Mouse (Mus musculus) brain, embryonic 14.5 days (tissue): ENCODE results near the gene Fam69a. TPM values are rescaled to one million over a fixed set of nuclear protein-coding genes. Genes with fewer than 3 reads are reported as not detected.

Experiments used
- DNase-seq: peaks from one replicate; pipeline ENCODE4 v3.0.0-alpha.2; 2011; ENCODE audit warnings: low read depth
- CTCF ChIP-seq: fragments of 200-500 bp; IDR thresholded peaks from 2 replicates; pipeline ENCODE4 v1.5.1; 2012; ENCODE audit warnings: inconsistent platforms, mild to moderate bottlenecking, moderate library complexity, borderline replicate concordance; ENCODE audit not compliant: insufficient read depth, insufficient read length; ENCODE audit errors: extremely low read depth
- POLR2A ChIP-seq: fragments of 200-500 bp; IDR thresholded peaks from 2 replicates; pipeline ENCODE4 v1.6.1; 2012; ENCODE audit warnings: mild to moderate bottlenecking, inconsistent platforms, borderline replicate concordance; ENCODE audit not compliant: poor library complexity, insufficient read depth, insufficient read length, severe bottlenecking; ENCODE audit errors: extremely low read depth
- polyA plus RNA-seq: library from polyadenylated mRNA; depleted of rRNA; stranded (reverse); fragments of >200 nt; gene quantifications from 2 replicates; pipeline ENCODE4 v1.2.3, GENCODE M21; 2012; rRNA removed

Gene Fam69a
- polyA plus RNA-seq, 1 experiment = 18.9 TPM

- no peak for TF ChIP-seq POLR2A
- no peak for TF ChIP-seq CTCF
- DNase-seq = no peak
Observed at GRCm38 (mm10) chr5:107863971-107864370, 122.9 kb downstream of the Fam69a start.

- DNase-seq = no peak
- TF ChIP-seq CTCF = peak; percentile 37; the same call in 1 of the 2 replicates
- TF ChIP-seq POLR2A = no peak
Observed at GRCm38 (mm10) chr5:107858963-107859362, 127.9 kb downstream of the Fam69a start.

Other genes starting within 250 kb of the Fam69a start
- not detected in 2 replicates for gene Ube2d2b, start 157.0 kb downstream of the Fam69a start, polyA plus RNA-seq
- 30.1 and 32.7 TPM in 2 replicates for gene Evi5, start 112.0 kb downstream of the Fam69a start, polyA plus RNA-seq
- gene Rpl5, start 86.6 kb downstream of the Fam69a start, polyA plus RNA-seq = 155 and 179 TPM in 2 replicates
- gene Mtf2, start 78.6 kb upstream of the Fam69a start, polyA plus RNA-seq = 75.2 and 77.6 TPM in 2 replicates
- gene Tmed5, start 145.5 kb upstream of the Fam69a start, polyA plus RNA-seq = 15.3 and 17.1 TPM in 2 replicates
- 0.83 and 0.95 TPM in 2 replicates for gene Ccdc18, start 145.8 kb upstream of the Fam69a start, polyA plus RNA-seq